Mouse (Mus musculus) heart, postnatal 0 days (tissue): ENCODE data around the gene Cox6a1. TPM values are rescaled to one million over a fixed set of nuclear protein-coding genes. Genes with fewer than 3 reads are reported as not detected.
A peak's percentile ranks its signal among the peaks of the same experiment; 100 is the strongest.
"Not testable (repeated sequence)": the region's sequence is repeated elsewhere in the genome, so short reads cannot be mapped to it uniquely, and the experiment has no call there.

Experiments
- ATAC-seq: fragments of 200-750 bp; cut with Nextera tagmentation; 2 replicates; pipeline ENCODE4 v1.8.0; 2017; ENCODE audit warnings: low read depth, moderate number of reproducible peaks, moderate library complexity; ENCODE audit not compliant: insufficient read depth
- DNase-seq: peaks from one replicate; pipeline ENCODE4 v3.0.0-alpha.2; 2016; ENCODE audit warnings: low spot score
- H3K27ac ChIP-seq: fragments of 300-500 bp; sonication (generic); 2 replicates; pipeline ENCODE4 v1.5.1; 2014; ENCODE audit warnings: low read depth, mild to moderate bottlenecking
- H3K27me3 ChIP-seq: fragments of 300-500 bp; sonication (generic); 2 replicates; pipeline ENCODE4 v1.6.1; 2014; ENCODE audit warnings: low read length, mixed read lengths; ENCODE audit not compliant: control insufficient read depth, insufficient read depth
- H3K36me3 ChIP-seq: fragments of 300-500 bp; sonication (generic); replicated peaks from 2 replicates; pipeline ENCODE4 v1.6.1; 2014; ENCODE audit warnings: low read length, mixed read lengths; ENCODE audit not compliant: control insufficient read depth, insufficient read depth
- H3K4me1 ChIP-seq: fragments of 300-500 bp; sonication (generic); 2 replicates; pipeline ENCODE4 v1.6.1; 2014; ENCODE audit warnings: antibody characterized with exemption; ENCODE audit not compliant: control insufficient read depth, insufficient read depth
- H3K4me2 ChIP-seq: fragments of 300-500 bp; sonication (generic); 2 replicates; pipeline ENCODE4 v1.6.1; 2014; ENCODE audit warnings: low read depth, mild to moderate bottlenecking, low read length, moderate library complexity
- H3K4me3 ChIP-seq: fragments of 300-500 bp; sonication (generic); 2 replicates; pipeline ENCODE4 v1.5.1; 2014; ENCODE audit warnings: low read depth, low read length
- H3K9ac ChIP-seq: fragments of 300-500 bp; sonication (generic); replicated peaks from 2 replicates; pipeline ENCODE4 v1.6.1; 2014; ENCODE audit warnings: low read depth, low read length, mixed read lengths
- H3K9me3 ChIP-seq: fragments of 300-500 bp; sonication (generic); replicated peaks from 2 replicates; pipeline ENCODE4 v1.6.1; 2016; ENCODE audit warnings: low read length; ENCODE audit not compliant: control insufficient read depth
- CTCF ChIP-seq: IDR thresholded peaks from 2 replicates; pipeline ENCODE4 v1.5.1; 2016; ENCODE audit warnings: antibody characterized with exemption, control low read depth, low read depth
- EP300 ChIP-seq: IDR thresholded peaks from 2 replicates; pipeline ENCODE4 v1.6.1; 2016; ENCODE audit warnings: antibody characterized with exemption, low read depth
- WGBS: fragments of 180-500 bp; shearing (Covaris S2); extraction: QIAGEN DNeasy Blood & Tissue Kit; methylation state at CpG from one replicate; pipeline ENCODE4 v1.1.7; 2014; 5-methylcytosine and 5-hydroxymethylcytosine counted together
- polyA plus RNA-seq: library from polyadenylated mRNA; unstranded; fragments of >200 nt; fragmentation: Nextera tagmentation; extraction: Ambion mirVana; gene quantifications from 2 replicates; pipeline ENCODE4 v1.2.1, GENCODE M21; 2015
- total RNA-seq: library from RNA; depleted of rRNA; stranded (reverse); fragments of >200 nt; gene quantifications from 2 replicates; pipeline ENCODE4 v1.2.3, GENCODE M21; 2014; ENCODE audit warnings: low replicate concordance

The Cox6a1 gene
- total and polyA plus RNA-seq, 2 experiments from 2014 or later = 1,690 to 2,126 TPM

- Histone ChIP-seq H3K9ac (no peak overlapping the region), H3K27me3 (no peaks in the 10 kb centered on the region), H3K4me1 (peaks cover 6% of the 10 kb centered on the region), H3K4me3 (no peak overlapping the region), H3K36me3 (no peaks in the 10 kb centered on the region), H3K27ac (no peak overlapping the region), H3K4me2 (no peak overlapping the region), H3K9me3 (no peaks in the 10 kb centered on the region)
- TF ChIP-seq CTCF = no peak
- no peak for TF ChIP-seq EP300
- ATAC-seq (peak; percentile 54), DNase-seq (no peak)
- WGBS = 52% methylated on average over 10 of the region's 10 CpGs
These were observed 35.7 kb downstream of the Cox6a1 start for GRCm38 (mm10) chr5:115312816-115313667.

DNA sequence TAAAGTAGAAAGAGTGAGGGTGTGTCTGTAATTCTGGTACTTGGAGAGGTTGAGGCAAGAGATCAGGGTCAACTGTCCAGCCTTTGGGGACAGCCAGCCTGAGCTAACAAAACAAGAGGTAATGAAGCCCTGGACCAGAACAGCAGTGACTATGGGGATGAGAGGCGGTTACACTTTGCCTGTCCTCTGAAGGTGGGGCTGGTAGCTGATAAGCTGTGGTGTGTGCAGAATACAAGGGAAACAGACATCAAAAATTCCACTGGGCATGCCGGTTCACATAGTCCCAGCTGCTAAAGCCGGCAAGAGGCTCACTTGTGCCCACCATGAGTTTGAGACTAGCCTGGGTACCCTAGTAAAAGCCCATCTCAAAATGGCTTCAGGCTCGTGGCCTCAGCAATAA, 36.4 kb downstream of the Cox6a1 start:
- Histone ChIP-seq H3K9me3 (no peaks in the 10 kb centered on the region), H3K9ac (no peak overlapping the region), H3K4me1 (peaks cover 6% of the 10 kb centered on the region; the same call in 1 of the 2 replicates), H3K36me3 (no peaks in the 10 kb centered on the region), H3K4me3 (no peak overlapping the region), H3K27ac (no peak overlapping the region), H3K27me3 (no peaks in the 10 kb centered on the region), H3K4me2 (no peak overlapping the region)
- 42% methylated on average over 4 of the region's 4 CpGs for WGBS
- no peak for DNase-seq
- no peak for ATAC-seq
- no peak for TF ChIP-seq EP300
- TF ChIP-seq CTCF = no peak

DNA sequence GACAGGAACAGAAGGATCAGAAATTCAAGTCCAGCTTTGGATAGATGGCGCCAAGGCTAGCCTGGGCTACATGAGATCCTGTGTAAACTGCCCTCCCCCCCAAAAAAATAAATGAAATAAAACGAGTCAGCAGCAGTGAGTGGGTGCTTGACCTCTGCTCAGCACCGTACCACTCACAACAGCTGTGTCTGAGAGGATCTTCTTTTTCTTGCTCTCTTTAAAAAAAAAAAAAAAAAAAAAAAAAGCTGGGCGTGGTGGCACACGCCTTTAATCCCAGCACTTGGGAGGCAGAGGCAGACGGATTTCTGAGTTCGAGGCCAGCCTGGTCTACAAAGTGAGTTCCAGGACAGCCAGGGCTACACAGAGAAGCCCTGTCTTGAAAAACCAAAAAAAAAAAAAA, 46.6 kb downstream of the Cox6a1 start:
- WGBS = 84% methylated on average over 3 of the region's 7 CpGs
- not testable (repeated sequence) for H3K9ac ChIP-seq, ATAC-seq, H3K27ac ChIP-seq, H3K27me3 ChIP-seq, H3K4me3 ChIP-seq, DNase-seq, H3K4me2 ChIP-seq, H3K9me3 ChIP-seq, H3K4me1 ChIP-seq
- peaks cover 14% of the 10 kb centered on the region for H3K36me3 ChIP-seq

- no peak for DNase-seq
- 29% methylated on average over 13 of the region's 13 CpGs for WGBS
- no peaks in the 10 kb centered on the region for H3K27me3 ChIP-seq
- TF ChIP-seq CTCF (no peak), EP300 (no peak)
- peak overlapping the region; percentile 83 for H3K4me2 ChIP-seq
- peak overlapping the region; percentile 86 for H3K4me3 ChIP-seq
- no peaks in the 10 kb centered on the region for H3K9me3 ChIP-seq
- no peak for ATAC-seq
- no peak overlapping the region for H3K27ac ChIP-seq
- H3K36me3 ChIP-seq = peaks cover 20% of the 10 kb centered on the region
- H3K9ac ChIP-seq = peak overlapping the region; percentile 40
- H3K4me1 ChIP-seq = 0 out of 2 replicates have a peak, but pooled peaks cover 8% of the 10 kb centered on the region
These were observed 47.2 kb downstream of the Cox6a1 start for GRCm38 (mm10) chr5:115301615-115302014.

DNA sequence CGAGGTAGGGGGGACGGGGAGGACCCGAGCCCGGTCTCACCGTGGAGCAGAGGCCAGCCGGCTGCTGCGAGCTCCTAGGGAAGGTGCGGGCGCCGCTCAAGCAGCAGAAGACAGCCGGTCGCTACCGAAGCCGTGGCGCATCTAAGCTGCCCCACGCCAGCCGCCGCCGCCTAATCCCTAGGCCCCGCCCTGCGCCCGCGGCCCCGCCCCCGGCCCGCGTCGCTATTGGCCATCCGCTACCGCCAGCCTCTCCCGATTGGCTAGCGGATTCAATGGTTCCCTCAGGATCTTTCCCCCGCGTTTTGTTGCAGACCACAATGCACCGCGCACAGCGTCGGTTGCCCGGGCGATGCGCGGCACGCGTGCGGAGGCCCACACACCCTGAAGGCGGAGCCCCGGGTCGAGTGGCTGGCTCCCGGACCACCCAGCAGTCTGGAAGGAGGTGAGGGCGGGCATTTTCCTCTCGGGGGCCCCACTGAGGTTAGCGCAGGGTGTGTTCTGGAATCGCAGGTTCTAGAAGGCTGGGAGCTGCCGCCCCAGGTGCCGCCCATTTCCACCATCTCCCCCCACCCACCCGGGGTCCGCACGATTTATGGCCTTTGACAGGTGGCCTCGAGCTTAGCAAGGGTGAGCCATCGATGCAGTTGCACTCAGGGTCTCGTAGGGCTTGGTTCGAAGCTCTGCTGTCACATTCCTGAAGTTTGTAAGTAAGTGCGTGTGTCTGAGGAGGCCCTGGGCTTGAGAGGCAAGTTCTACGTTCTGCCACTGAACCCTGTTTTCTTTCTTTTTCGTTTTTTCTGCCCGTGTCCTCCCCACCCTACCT, 47.8 kb downstream of the Cox6a1 start, which contains the start of gene Dynll1:
Dynll1 (minus strand) TSS at position 208 of the 823 bp plus-strand sequence.
- Histone ChIP-seq H3K4me1 (0 out of 2 replicates have a peak, but pooled peaks cover 8% of the 10 kb centered on the region), H3K27ac (peak within 1 kb of the TSS; percentile 82), H3K4me2 (peak within 1 kb of the TSS; percentile 83), H3K36me3 (peaks cover 26% of the 10 kb centered on the region), H3K9ac (peak within 1 kb of the TSS; percentile 71), H3K4me3 (peak within 1 kb of the TSS; percentile 86), H3K9me3 (no peaks in the 10 kb centered on the region), H3K27me3 (no peaks in the 10 kb centered on the region)
- TF ChIP-seq EP300 = peak; percentile 98
- peak; percentile 17 for TF ChIP-seq CTCF
- under 1% methylated on average over 65 of the region's 66 CpGs for WGBS
- ATAC-seq = peak; percentile 96
- peak; percentile 95 for DNase-seq
